Mouse (Mus musculus): ENCODE data around the gene Snf8.

Snf8 gene

DNA sequence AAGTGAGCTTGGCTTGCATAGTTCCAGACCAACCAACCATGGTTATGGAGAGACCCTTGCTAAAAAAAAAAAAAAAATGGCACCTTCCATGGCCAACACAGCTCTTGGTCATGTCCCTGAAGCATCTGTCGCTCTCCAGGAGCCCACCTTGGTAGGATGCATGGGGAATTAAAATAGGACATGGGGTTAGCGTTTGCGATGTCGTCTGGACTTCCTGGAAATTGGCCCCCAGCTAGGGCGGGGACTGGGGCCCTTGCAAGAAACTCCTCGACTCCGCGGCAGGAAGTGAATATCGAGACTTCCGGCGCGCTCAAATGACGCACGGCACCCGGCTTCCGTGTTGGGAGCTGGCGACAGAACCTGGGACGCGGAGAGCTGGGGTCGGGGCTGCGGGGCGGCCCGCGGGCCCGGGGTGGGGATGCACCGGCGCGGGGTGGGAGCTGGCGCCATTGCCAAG, at the start of gene Snf8:
Snf8 (plus strand) TSS at position 290 of the 457 bp plus-strand sequence.
- DNase-seq (ENCODE audit: low spot score), result peak; percentile 95

DNA sequence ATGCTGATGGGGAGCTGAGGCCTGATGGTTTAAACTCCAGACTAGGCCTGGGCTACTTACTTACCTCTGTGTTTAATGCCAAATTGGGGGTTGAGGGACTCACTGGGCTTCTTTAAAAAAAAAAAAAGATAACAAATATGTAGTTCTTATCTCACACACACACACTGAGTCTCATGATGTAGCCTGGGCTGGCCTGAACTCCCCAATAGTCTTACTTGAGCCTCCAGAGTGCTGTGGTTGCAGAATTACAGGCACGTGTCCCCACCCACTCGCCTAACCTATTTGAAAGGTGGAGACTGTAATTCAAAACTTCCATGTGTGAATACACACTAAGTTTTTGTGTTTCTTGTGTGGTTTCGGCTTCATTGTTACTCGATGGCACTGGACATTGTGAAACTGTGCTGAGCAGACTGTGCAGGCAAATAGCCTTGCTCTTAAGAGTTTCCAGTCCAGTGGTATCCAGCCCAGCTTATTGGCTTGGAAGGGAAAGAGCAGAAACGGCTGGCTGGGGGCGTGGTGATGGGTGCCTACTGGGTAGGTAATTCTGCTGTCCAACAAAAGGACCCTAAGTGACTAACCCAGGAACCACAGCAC, 46.7 kb upstream of the Snf8 start:
- no peak for DNase-seq (ENCODE audit: low spot score)

DNA sequence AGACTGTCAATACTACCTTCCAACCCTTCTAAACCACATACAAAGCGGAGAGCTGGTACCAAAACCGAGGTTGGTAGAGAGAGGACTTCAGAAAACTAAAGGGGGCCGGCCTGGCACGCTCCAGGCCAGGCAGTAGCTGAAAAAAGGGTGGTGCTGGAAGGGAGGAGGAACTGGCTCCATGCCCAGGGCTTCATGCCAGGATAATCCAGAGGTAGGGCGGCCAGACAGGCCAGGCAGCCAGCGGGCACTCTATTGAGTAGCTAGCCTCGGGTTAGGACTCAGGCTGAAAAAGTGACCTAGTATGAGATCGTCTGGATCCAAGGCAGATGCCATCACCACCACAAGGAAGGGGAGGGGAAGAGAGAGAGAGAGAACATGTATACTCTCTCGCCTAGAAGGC, 46.2 kb upstream of the Snf8 start:
- DNase-seq (ENCODE audit: low spot score), result no peak

DNA sequence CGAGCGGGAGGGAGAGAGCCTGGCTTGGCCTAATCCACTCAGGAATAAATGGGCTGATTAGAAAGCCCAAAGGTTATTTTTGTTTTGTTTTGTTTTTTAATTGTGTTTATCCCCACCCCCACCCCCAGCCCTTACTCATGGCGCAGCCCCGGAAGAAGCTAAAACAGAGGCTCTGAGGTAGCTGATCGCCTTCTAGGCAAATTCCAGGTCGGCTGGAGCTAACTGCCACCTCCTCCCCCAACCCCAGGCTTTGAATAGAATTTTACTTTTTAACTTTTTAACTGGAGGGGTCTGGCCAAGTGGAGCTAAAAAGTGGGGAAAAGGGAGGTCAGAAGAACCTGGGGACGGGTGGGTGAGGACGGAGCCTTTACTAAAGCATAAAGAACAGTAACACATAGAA, 44.8 kb upstream of the Snf8 start:
- DNase-seq (ENCODE audit: low spot score), result no peak

DNA sequence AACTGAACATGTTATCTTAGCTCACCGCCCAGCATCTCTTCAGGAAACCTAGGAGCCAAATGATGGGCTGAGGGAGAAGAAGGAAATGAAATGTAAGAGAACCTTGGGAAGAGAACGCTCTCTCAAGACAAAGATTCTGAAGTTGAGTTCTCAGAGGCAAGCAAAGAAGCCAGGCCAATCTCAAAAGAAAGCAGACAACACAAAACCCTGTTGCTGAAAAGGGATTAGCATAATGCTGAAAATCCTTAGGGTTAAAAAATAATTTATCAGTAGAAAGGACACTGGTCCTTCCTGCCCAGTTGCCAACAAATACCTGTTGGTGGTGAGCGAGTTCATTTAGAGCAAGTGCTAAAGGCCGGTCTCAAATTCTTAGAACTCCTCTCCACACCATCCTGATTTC, 44.3 kb upstream of the Snf8 start:
- no peak for DNase-seq (ENCODE audit: low spot score)

DNA sequence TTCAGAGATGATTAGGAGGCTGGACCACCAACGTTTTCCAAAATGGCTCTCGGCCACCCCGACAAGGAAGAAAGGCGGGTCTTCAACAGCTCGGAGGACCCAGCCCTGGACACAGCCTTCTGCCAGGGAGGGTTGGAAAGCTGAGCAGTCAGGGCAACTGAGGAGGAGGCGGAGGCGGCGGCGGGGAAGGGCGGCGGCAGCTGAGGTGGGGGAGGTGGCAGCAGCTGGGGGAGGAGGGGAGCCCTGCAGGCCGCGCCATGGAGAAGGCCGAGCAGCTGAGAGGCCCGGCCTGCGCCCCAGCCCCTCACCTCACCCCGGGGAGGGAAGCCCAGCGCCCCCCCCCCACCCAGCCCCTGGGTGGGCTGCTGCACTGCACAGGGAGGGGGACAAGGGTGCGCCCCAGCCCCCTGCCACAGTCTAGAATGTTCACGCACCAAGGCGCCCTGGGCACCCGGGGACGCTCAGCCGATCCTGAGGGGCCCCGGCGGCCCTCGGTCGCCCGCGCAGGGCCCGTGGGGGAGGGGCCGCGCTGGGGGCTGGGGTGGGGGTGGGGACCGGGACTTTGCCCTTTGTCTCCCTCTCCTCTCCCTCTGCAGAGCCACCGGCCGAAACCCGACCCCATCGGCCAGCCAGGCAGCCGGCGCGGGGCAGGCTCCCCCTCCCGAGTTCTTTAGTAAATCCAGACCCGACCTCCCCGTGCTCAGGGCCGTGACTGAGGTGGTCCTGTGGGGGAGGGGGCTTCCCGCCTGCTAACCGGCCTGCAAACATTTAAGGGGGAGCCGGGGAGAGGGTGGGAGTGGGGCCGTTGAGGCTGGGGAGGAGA, 43.6 kb upstream of the Snf8 start:
- peak; percentile 95 for DNase-seq (ENCODE audit: low spot score)

DNA sequence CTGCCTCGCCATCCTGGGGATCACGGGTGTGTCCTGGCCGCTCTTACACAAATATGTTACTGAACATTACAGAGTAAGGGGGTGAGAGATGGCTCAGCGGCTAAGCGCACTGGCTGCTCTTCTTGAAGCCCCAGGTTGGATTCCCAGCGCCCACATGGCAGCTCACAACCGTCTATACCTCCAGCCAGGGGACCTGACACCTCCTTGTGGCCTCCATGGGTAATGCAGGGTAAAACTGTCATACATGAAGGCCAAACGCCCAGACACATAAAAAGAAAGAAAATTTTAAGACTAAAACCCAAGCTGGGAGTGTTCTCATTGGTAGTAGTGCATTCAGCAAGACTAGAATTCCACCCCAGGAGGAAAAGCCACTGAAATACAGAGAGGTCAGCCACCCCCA, 40.5 kb upstream of the Snf8 start:
- no peak for DNase-seq (ENCODE audit: low spot score)

DNA sequence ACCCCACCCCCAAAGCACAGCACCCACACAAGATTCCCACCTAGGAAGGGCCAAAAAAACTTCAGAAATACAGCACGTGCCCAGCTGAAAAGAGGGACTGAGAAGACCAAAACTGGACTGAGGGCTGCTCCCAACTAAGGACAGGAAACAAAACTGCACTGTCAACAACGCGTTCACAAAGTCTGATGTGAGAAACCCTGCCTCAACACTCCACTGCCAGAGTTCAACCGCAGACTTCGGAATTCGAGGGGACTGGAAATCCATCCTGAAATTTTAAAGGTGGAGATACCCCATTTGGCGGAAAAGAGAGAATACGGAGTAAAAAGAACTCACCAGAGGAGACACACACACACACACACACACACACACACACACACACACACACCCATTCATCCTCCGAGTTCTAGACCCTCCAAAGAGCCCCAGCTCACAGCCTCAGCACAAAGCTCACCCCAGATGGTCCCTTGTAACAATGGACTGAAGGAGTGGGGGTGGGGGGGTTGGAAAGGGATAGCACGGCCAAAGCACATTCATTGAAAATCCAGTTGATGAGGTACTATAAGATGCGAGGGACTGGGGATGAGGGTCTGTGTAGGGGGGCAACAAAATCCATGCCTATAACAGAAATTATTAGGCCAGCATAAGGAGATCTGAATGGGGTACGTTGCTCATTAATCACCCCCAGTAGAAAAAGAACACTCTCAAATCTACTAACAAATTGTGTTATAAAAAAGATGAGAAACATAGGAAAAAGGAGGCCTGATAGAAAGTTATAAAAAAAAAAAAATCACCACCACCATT, 31.4 kb upstream of the Snf8 start:
- no peak for DNase-seq (ENCODE audit: low spot score)

DNA sequence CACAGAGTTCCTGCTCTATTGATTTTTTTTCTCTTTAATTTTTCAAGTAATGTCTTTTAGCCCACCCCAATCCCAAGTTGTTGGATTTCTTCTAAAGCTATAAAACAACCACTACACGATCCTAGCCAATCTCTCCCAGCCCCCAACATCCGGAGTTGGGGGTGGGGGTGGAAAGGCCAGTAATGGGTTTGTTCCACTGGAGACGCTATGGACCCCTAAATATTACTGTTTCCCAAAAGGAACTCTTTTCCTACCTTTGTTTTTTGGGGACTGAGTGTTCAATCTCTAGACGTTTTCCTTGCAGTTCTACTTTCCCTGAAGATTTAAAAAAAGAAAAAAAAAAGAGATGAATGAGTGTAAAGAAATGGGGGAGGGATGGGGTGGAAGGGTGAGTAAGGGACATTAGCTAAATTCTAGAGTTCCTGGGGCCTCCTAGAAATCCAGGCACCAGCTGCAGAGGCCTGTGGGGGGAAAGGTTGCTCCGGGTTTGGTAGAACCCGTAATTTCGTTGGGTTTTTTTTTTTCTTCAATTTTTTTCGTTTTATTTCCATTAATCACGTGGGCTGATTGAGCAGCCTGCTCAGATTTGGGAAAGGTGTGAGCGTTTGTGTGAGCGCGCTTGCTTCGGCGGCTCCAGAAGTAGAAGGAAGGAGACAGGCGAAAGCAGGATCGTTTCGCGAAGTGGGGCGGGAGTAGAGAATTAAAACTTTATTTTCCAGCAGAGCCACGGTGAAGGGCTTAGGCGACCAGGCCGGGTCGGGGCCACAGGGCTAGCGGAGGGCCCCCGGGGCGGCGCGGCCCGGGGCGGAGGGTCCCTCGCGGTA, 30.5 kb upstream of the Snf8 start:
- peak; percentile 40 for DNase-seq (ENCODE audit: low spot score)

DNA sequence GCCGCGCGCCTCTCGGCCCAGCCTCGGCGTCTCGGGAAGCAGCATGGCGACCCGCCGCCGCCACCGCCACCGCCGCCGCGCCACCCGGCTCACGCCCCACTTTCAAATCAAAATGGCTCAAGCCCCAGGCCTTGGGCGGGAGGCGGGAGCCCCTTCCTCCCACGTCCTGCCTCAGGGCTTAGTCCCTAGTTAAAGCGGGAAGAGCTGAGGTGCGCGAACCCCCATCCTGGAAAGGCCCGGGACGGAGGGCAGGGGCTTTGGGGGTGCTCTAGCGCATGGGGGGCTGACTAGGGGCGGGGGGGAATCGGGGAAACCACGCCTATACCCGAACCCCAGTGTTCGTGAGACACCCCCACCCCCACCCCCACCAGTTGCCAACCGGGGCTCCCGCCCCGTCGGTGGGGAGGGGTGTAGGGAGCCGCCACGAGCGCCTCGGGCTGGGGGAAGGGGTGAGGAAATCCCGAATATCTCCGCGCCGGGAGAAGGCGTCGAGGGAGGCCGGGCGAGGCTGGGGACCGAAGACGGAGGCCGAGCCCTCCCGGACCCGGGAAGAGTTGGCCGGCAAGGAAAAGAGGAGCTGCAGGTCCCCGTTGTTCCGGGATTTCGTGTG, 29.8 kb upstream of the Snf8 start:
- peak; percentile 58 for DNase-seq (ENCODE audit: low spot score)

DNA sequence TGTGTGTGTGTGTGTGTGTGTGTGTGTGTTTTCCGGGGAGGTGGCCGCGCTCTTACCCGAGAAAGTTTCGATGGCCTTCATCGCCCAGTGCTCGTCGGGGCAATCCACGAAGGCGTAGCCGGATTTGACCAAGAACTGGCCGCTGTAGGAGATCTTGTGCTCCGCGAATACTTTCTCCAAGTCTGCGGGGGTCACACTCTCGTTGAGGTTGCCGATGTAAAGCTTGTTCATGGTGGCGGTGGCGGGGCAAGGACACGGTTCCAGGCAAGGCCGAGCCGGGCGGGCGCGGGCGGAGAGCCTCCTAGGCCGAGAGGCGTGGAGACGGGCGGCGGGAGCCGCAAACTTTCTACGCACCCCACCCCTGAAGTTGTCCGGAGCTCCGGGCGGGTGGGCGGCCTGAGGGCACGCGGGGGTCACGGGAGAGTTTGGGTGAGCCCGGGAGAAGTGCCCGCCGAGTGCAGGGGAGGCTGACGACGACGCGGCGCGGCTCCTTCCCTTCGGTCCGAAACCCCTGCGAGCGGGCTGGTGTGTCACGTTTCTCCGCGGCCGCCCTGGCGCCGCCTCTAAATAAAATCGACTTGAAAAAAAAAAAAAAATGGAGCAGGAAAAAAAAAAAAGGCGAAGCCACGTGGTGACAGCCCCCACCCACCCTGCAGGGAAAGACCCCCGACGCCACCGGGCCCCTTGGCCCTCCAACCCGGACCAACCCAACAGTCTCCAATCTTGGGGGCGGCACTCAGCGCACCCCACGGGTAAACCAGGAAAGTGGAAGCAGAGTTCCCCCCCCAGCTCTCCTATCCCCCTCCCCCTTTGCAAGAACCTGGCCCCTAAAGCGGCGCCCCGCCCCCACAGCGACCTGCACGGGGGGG, 29.0 kb upstream of the Snf8 start, which contains the start of gene Igf2bp1:
Igf2bp1 (minus strand) TSS at position 538 of the 869 bp plus-strand sequence.
- peak; percentile 88 for DNase-seq (ENCODE audit: low spot score)

DNA sequence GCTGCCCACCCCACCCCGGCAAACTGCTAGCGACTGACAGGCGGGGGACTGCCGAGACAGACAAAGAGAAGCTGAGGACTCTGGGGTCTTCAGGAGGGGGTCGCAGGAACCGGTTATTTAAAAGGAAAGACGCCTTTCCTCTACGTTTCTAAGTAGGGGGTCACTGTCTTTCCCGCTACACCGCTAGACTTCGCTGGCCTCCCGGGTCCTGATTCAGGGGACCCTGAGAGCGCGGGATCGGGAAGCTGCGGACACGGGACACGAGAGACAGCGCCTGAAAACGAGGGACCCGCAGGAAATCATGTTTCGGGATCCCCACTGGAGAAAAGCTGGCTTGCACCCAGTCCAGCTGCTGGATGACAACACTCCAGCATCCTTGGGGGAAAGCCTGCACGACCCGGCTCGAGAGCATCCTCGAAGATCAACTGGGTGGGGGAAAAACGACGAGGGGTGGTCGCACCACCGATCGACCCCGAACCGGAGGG, 28.3 kb upstream of the Snf8 start:
- DNase-seq (ENCODE audit: low spot score), result no peak

DNA sequence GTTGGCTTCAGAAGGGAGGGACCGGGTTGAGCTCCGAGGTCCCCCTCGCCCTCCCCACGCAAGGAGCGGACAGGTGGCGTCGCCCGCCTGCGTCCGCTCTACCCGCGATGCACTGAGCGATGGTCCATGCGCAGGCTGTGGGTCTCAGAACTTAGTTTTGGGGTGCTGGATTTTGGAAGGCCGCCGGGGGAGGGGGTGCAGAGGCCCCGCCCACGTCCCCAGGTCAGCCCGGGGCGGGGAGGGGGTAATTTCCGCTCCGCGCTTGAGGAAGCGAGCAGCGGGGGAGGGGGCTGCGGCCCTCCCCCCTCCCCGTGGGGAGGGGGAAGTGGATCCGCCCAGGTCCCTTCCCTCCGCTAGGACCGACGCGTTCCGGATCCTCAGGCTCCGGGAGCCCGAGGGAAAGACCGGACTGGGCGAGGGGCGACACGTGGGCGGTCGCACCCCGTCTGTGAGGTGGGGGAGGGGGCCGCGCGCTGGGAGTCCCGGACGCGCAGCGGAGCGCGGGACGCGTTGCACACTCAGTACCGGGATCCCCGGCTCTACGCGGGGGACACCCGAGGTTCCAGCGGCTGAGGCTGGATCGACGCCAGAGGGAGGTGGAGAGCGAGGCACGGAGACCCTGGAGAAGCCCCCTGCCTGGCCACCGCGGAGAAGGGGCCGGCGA, 27.7 kb upstream of the Snf8 start:
- peak; percentile 90 for DNase-seq (ENCODE audit: low spot score)

DNA sequence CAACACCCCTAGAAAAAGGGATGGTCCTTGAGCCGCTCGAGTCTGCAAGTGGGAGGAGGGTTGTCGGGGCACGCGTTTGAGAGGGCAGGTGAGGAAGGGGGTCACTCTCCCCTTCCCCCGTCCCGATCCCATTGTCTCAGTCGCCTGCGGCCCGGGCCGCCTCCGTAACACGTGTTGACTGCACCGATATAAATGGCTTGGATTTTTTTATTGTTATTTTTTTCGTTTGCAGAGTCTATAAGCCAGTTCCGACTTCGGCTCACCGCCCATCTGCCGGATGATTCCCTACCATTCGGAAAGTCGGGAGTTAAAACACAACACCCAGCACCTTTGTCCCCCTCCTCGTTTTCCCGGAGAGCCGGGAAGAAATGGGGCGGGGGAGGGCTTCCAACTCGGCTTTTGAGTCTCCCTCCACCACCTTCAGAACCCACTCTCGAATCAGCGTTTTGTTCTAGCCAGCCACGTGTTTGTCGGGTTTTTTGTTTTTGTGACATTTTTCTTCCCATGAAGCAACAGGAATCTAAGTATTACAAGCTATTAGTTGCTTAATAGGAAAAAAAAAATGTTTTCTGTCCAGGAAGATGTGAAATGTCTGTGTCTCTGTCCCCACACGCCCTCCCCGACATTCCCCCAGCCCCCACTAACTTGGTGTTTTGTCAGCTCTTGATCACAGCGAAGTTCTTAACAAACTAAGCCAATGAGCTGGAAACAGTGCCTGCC, 27.0 kb upstream of the Snf8 start:
- DNase-seq (ENCODE audit: low spot score), result peak; percentile 62

DNA sequence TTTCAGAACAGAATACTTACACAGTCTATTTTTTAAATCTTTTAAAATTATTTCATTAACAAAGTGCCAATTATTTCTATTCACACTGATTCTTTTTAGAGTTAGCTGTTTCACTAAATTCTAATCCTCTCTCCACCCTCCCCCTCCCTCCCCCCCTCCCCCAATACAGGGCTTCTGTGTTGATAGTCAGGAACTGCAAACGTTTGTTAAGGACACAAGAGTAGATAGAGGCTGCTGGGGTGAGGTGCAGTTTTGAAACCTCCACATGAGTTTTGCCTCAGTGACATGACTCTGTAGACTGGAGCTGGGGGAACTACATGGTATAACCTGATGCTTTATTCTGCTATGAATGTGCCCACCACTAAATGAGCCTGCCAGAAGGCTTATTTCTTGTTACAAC, 25.9 kb upstream of the Snf8 start:
- DNase-seq (ENCODE audit: low spot score), result no peak

DNA sequence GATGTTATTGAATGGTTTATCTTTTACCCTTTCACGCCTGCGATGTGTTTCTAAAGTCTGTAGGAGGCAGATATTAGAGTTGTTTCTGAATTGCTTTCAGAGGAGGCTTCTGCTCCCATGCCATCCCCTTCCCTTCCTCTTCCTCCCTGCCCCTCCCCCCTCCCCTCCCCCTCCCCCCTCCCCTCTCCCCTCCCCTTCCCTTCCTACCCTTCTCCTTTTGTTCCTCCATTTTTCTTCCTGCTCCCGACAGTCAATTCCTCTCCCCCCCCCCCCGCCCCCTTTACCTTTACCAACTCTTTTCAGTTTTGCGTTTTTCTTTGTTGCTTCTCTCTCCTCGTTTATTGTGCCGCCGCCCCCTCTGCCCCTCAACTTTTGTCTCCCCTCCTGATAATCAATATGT, 22.7 kb upstream of the Snf8 start:
- DNase-seq (ENCODE audit: low spot score), result no peak

DNA sequence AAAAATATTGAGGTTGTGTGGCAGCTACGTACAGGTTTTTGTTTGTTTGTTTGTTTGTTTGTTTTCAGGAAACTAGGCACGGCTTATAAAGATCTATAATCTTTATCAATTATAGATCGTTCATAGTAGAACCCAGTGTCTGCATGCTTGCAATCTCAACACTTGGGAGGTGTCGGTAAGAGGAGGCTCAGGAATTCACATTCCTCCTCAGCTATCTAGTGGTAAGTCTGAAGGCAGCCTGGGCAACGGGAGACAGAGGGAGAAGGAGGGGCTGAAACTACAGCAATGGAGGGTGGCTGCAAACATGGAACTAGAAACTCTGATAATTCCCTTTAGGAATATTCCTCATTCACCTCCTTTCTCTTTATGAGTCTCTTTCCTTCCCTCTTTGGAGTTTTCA, 19.3 kb upstream of the Snf8 start:
- DNase-seq (ENCODE audit: low spot score), result no peak

DNA sequence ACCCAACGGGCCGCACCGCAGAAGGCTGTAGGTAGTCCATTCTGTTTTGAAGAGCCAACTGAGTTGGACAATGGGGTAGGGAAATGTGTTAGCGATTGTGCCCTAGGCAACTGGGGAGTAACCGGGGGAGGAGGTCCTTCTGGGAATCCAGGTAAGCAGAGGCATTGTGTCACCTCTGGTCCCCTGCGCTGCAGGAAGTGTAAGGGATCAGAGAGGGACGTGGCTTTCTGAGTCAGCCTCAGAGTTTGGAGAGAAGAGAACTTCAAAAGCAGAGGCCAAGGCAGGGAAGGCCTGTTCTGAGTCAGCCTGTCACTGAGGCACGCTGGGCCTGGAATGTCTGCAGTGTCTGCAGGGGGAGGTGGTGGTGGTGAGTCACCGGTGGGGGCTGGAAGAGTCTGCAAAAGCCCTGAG, 16.7 kb upstream of the Snf8 start:
- peak; percentile 75 for DNase-seq (ENCODE audit: low spot score)

DNA sequence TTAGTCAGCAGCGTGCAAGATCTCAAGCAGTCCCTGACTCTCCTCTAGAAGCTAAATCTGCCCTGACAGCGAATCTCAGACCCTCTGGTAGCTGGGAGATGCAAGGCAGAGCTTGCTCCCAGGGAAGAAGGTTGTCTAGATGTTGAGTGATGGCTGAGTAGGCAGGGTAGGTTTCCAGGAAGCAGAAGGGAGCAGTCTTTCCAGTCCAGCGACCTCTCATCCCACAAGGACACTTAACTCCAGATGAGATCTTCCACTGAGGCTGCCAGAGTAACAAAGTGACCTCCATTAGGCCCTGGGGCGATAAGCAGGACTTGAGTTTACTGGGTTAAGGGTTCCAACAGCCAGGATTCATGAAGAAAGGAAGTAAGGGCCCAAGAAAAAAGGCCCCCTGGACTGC, 14.1 kb upstream of the Snf8 start:
- no peak for DNase-seq (ENCODE audit: low spot score)

Data from yolk sac, embryonic 10.5 days (tissue).